Mouse (Mus musculus): ENCODE measurements around the gene Plch2. TPM values are rescaled to one million over a fixed set of nuclear protein-coding genes. Genes with fewer than 3 reads are reported as not detected.

The Plch2 gene
- polyA plus RNA-seq, 1 experiment: 0.11 TPM

DNA sequence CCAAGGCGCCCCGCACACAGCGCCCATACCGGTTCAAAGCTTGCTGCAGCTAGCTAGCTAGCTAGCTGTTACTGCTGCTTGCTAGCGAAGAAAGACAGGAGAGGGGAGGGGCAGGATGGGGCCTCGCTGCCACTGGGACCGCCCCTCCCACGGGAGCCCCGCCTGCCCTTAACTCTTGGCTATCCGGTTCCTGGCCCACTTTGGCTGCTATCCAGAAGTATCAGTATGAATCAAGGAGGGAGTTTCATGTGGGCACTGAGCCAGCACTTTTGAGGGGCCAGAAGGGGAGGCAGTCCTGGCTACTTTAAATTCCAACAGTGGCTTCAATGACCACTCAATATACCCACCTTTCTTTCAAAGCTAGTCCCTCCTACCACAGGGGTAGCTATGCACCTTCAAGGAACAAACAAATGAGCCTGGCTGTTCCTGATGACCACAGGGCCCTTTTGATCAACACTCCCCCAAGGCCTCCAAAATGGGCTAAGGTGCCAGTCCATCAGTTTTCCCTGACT lies 37.2 kb downstream of the Plch2 start:
- peaks cover 60% of the 10 kb centered on the region for H3K27me3 ChIP-seq (ENCODE audit: control insufficient read depth, insufficient read depth, insufficient read length)
- no peaks in the 10 kb centered on the region for H3K36me3 ChIP-seq (ENCODE audit: control insufficient read depth, insufficient read depth)
- H3K79me3 ChIP-seq (ENCODE audit: low read depth): no peaks in the 10 kb centered on the region
- no peak overlapping the region for H3ac ChIP-seq (ENCODE audit: control insufficient read depth, insufficient read length, low read depth)
- TF ChIP-seq CTCF (IDR thresholded peaks at IDR 0.05; ENCODE audit: control insufficient read depth, insufficient read depth, insufficient read length) (no peak), CEBPB (IDR thresholded peaks at IDR 0.05; ENCODE audit: low read depth) (no peak), MYOG (IDR thresholded peaks at IDR 0.05; ENCODE audit: control insufficient read depth, extremely low read depth, insufficient read length) (no peak), MYOD1 (IDR thresholded peaks at IDR 0.05; ENCODE audit: control insufficient read depth, insufficient read length, low read depth) (no peak), USF1 (IDR thresholded peaks at IDR 0.05; ENCODE audit: low read depth) (no peak), FOSL1 (IDR thresholded peaks at IDR 0.05; ENCODE audit: insufficient read depth, low read length, poor library complexity, severe bottlenecking) (no peak), MAX (IDR thresholded peaks at IDR 0.05) (no peak)
- H3K4me3 ChIP-seq (ENCODE audit: insufficient read depth, poor library complexity, severe bottlenecking): no peak overlapping the region
- H3K79me2 ChIP-seq (ENCODE audit: control insufficient read depth, insufficient read depth): no peaks in the 10 kb centered on the region

DNA sequence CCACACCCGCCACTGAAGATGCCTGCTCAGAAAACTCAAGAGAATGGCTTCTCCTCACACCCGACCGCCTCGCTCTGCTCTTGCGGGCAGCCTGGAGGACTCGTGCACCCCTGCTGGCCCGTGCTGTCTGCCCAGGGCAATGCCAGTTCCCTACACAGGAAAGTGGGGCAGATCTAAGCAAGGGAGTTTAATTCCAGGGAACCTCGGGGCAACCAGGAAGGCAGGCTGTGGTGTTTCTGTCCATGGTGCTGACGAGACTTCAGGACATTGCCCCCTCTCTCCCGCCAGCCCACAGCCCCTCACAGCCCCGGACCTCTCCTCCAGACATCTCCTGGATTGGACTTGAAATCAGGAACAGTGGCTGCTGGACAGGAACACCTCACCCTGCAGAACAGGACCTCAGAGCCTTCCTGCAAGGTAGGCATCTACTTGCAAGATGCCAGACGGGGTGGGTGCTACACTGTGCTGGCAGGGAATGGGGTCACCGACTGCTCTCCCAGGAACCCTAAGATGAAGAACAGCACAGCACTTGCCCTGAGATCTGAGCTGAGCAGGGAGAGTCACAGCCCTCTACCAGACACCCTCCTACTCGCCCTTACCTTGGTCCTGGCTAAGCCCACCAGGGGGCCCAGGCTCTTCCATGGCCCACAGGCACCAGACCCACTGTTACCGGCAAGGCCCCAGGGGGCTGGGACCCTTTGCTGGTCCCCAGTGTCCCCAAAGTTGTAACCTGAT lies 37.8 kb downstream of the Plch2 start:
- Histone ChIP-seq H3K27me3 (ENCODE audit: control insufficient read depth, insufficient read depth, insufficient read length) (peaks cover 60% of the 10 kb centered on the region), H3ac (ENCODE audit: control insufficient read depth, insufficient read length, low read depth) (no peak overlapping the region), H3K79me2 (ENCODE audit: control insufficient read depth, insufficient read depth) (no peaks in the 10 kb centered on the region), H3K36me3 (ENCODE audit: control insufficient read depth, insufficient read depth) (no peaks in the 10 kb centered on the region), H3K79me3 (ENCODE audit: low read depth) (no peaks in the 10 kb centered on the region), H3K4me3 (ENCODE audit: insufficient read depth, poor library complexity, severe bottlenecking) (no peak overlapping the region)
- no peak for TF ChIP-seq MAX (IDR thresholded peaks at IDR 0.05)

DNA sequence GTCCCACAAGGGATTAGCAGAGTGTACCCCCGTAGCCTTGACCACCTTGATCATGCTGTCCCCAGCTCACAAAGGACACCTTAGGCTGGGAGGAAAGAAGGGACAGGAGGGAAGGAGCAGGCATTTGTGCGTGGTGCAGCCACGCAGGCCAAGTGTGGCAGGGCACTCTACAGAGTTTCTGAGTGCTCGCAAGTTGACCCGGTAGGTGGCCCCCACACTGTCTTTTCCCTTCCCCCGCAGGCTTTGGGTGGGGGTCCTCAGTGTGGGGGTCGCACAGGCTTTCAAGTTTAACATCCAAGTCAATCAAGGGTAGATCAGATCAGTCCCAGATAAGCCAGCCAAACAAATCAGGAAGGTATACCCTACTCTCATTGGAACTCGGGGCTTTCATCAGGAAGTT lies 38.5 kb downstream of the Plch2 start:
- TF ChIP-seq CTCF (IDR thresholded peaks at IDR 0.05; ENCODE audit: control insufficient read depth, insufficient read depth, insufficient read length) (no peak), FOSL1 (IDR thresholded peaks at IDR 0.05; ENCODE audit: insufficient read depth, low read length, poor library complexity, severe bottlenecking) (no peak), USF1 (IDR thresholded peaks at IDR 0.05; ENCODE audit: low read depth) (no peak), MAX (IDR thresholded peaks at IDR 0.05) (no peak), CEBPB (IDR thresholded peaks at IDR 0.05; ENCODE audit: low read depth) (no peak), MYOD1 (IDR thresholded peaks at IDR 0.05; ENCODE audit: control insufficient read depth, insufficient read length, low read depth) (no peak), MYOG (IDR thresholded peaks at IDR 0.05; ENCODE audit: control insufficient read depth, extremely low read depth, insufficient read length) (no peak)
- Histone ChIP-seq H3K4me3 (ENCODE audit: insufficient read depth, poor library complexity, severe bottlenecking) (no peak overlapping the region), H3K79me2 (ENCODE audit: control insufficient read depth, insufficient read depth) (no peaks in the 10 kb centered on the region), H3ac (ENCODE audit: control insufficient read depth, insufficient read length, low read depth) (no peak overlapping the region), H3K27me3 (ENCODE audit: control insufficient read depth, insufficient read depth, insufficient read length) (peaks cover 61% of the 10 kb centered on the region), H3K36me3 (ENCODE audit: control insufficient read depth, insufficient read depth) (no peaks in the 10 kb centered on the region), H3K79me3 (ENCODE audit: low read depth) (no peaks in the 10 kb centered on the region)

DNA sequence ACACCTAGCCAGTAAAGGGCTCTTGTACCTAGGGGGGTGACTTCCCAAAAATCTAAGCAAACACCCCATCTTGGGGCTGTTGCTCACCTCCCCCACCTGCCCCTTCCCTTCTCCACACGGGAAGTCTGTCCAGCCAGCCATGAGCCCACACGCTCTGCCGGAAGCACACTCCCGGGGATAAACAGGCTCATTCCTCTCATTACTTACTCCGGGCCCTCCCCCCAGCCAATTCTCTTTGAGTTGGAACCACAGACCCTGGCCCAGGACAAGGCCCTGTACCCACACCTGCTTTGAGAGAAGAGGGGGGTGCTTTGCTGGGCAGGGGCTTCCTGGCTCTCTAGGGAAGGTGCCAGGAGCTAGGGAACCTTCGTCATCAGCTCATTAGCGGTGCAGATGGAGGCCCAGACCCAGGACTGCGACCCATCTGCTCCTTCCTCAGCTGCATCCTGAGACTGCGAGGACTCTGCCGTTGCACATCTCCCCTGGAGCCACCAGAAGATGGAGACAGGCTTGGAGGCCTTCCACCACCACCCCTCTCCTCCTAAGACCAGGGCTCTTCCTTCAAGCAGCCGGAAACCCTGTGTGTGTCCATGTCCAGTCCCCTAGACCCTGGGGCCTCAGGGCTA lies 39.2 kb downstream of the Plch2 start:
- Histone ChIP-seq H3K27me3 (ENCODE audit: control insufficient read depth, insufficient read depth, insufficient read length) (peaks cover 62% of the 10 kb centered on the region), H3K4me3 (ENCODE audit: insufficient read depth, poor library complexity, severe bottlenecking) (no peak overlapping the region), H3K36me3 (ENCODE audit: control insufficient read depth, insufficient read depth) (no peaks in the 10 kb centered on the region), H3K79me2 (ENCODE audit: control insufficient read depth, insufficient read depth) (no peaks in the 10 kb centered on the region), H3K79me3 (ENCODE audit: low read depth) (no peaks in the 10 kb centered on the region), H3ac (ENCODE audit: control insufficient read depth, insufficient read length, low read depth) (no peak overlapping the region)
- no peak for TF ChIP-seq USF1 (IDR thresholded peaks at IDR 0.05; ENCODE audit: low read depth)
- no peak for TF ChIP-seq FOSL1 (IDR thresholded peaks at IDR 0.05; ENCODE audit: insufficient read depth, low read length, poor library complexity, severe bottlenecking)
- TF ChIP-seq MYOG (IDR thresholded peaks at IDR 0.05; ENCODE audit: control insufficient read depth, extremely low read depth, insufficient read length): no peak
- TF ChIP-seq MAX (IDR thresholded peaks at IDR 0.05): no peak
- no peak for TF ChIP-seq CTCF (IDR thresholded peaks at IDR 0.05; ENCODE audit: control insufficient read depth, insufficient read depth, insufficient read length)

DNA sequence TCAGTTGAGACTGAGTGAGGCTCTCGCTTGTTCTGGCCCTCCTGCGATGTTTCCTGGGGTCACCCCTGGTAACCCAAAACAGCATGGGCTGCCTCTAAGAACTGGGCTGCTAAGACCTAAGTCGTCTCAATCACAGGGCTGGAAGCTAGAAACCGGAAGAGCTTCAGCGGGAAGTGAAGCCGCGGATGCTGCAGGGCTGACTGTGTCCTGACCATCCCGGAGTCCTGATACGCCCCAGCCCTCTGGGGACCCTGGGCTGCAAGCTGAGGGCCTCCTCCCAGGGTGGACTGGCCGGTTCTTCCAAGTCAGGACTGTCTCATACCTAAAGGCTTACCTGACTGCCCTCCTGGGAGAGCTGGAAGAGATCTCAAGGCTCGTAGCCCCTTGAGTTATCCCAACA lies 39.8 kb downstream of the Plch2 start:
- no peaks in the 10 kb centered on the region for H3K36me3 ChIP-seq (ENCODE audit: control insufficient read depth, insufficient read depth)
- H3K79me2 ChIP-seq (ENCODE audit: control insufficient read depth, insufficient read depth): no peaks in the 10 kb centered on the region
- H3ac ChIP-seq (ENCODE audit: control insufficient read depth, insufficient read length, low read depth): no peak overlapping the region
- TF ChIP-seq CTCF (IDR thresholded peaks at IDR 0.05; ENCODE audit: control insufficient read depth, insufficient read depth, insufficient read length) (no peak), MAX (IDR thresholded peaks at IDR 0.05) (no peak), FOSL1 (IDR thresholded peaks at IDR 0.05; ENCODE audit: insufficient read depth, low read length, poor library complexity, severe bottlenecking) (no peak), USF1 (IDR thresholded peaks at IDR 0.05; ENCODE audit: low read depth) (no peak), CEBPB (IDR thresholded peaks at IDR 0.05; ENCODE audit: low read depth) (no peak), MYOD1 (IDR thresholded peaks at IDR 0.05; ENCODE audit: control insufficient read depth, insufficient read length, low read depth) (no peak), MYOG (IDR thresholded peaks at IDR 0.05; ENCODE audit: control insufficient read depth, extremely low read depth, insufficient read length) (no peak)
- peaks cover 56% of the 10 kb centered on the region for H3K27me3 ChIP-seq (ENCODE audit: control insufficient read depth, insufficient read depth, insufficient read length)
- H3K4me3 ChIP-seq (ENCODE audit: insufficient read depth, poor library complexity, severe bottlenecking): no peak overlapping the region
- H3K79me3 ChIP-seq (ENCODE audit: low read depth): no peaks in the 10 kb centered on the region

DNA sequence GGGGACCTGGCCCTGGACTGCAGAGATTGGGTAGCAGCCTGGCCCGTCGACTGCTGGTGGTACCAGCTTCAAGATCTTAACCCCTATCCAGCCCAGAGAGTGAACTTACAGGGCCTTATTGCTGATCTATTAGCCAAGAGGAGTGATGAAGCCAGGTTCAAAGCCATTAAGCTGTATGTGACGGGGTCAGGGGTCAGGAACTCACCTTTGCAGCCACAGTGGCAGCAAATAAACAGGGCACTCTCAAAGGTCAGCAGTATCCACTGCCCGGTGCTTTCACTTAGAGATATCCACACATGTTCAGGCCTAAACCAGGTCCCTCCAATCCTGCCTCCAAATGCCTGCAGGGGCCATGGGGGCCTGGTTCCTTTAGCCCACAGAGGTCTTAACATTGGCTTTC lies 41.0 kb downstream of the Plch2 start:
- H3K4me3 ChIP-seq (ENCODE audit: insufficient read depth, poor library complexity, severe bottlenecking): no peak overlapping the region
- TF ChIP-seq CTCF (IDR thresholded peaks at IDR 0.05; ENCODE audit: control insufficient read depth, insufficient read depth, insufficient read length) (no peak), MYOD1 (IDR thresholded peaks at IDR 0.05; ENCODE audit: control insufficient read depth, insufficient read length, low read depth) (no peak), FOSL1 (IDR thresholded peaks at IDR 0.05; ENCODE audit: insufficient read depth, low read length, poor library complexity, severe bottlenecking) (no peak), CEBPB (IDR thresholded peaks at IDR 0.05; ENCODE audit: low read depth) (no peak), USF1 (IDR thresholded peaks at IDR 0.05; ENCODE audit: low read depth) (no peak), MAX (IDR thresholded peaks at IDR 0.05) (no peak), MYOG (IDR thresholded peaks at IDR 0.05; ENCODE audit: control insufficient read depth, extremely low read depth, insufficient read length) (no peak)
- H3ac ChIP-seq (ENCODE audit: control insufficient read depth, insufficient read length, low read depth): no peak overlapping the region
- H3K36me3 ChIP-seq (ENCODE audit: control insufficient read depth, insufficient read depth): no peaks in the 10 kb centered on the region
- H3K27me3 ChIP-seq (ENCODE audit: control insufficient read depth, insufficient read depth, insufficient read length): peaks cover 59% of the 10 kb centered on the region
- no peaks in the 10 kb centered on the region for H3K79me2 ChIP-seq (ENCODE audit: control insufficient read depth, insufficient read depth)
- no peaks in the 10 kb centered on the region for H3K79me3 ChIP-seq (ENCODE audit: low read depth)
